Mouse (Mus musculus): ENCODE results near the gene Gm26897. TPM values are rescaled to one million over a fixed set of nuclear protein-coding genes. Genes with fewer than 3 reads are reported as not detected.

Gm26897 gene
- total RNA-seq (2017): not detected in 2 replicates

DNA sequence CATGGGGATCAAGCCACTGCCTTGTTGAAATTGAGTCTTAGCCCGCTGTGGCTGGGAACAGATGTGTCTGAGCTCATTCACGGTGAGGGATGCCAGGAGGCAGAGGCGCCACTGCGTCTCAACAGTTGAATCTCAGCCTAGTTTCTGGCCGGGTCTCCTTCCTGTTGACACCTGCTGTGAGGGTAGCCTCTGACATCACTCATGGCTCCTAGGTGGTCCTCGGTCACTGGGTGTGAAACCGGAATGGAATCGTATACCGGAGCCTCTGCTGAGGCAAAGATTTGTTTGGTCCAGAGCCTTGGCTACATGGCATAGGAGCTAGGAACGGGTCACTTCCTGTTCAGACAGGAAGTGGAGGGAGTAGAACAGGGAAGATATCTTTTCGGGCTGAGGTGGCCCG is at the start of gene Gm26897:
Gm26897 (plus strand) TSS at position 74 of the 400 bp plus-strand sequence.
- ATAC-seq (ENCODE audit: extremely low read depth, insufficient number of reproducible peaks, low FRiP score, poor library complexity, severe bottlenecking): no peak

DNA sequence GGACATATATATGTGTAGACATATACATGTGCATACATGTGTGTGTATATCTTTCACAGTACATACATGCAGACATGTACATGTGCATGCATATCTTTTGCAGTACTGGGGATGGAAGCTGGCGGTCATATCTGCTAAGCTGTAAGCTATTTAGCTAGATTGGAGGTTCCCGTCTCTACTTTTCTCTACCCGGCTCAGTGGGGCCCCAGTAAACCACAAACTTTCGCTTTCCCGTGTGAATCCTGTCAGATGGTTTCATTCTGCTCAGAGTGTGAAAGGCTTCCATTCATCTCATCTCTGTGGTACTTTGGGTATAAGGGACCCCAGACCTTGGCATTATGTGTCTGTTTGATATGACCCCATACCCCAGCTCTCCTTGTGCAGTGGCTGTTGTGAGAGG is 46.4 kb upstream of the Gm26897 start:
- ATAC-seq (ENCODE audit: extremely low read depth, insufficient number of reproducible peaks, low FRiP score, poor library complexity, severe bottlenecking): no peak

DNA sequence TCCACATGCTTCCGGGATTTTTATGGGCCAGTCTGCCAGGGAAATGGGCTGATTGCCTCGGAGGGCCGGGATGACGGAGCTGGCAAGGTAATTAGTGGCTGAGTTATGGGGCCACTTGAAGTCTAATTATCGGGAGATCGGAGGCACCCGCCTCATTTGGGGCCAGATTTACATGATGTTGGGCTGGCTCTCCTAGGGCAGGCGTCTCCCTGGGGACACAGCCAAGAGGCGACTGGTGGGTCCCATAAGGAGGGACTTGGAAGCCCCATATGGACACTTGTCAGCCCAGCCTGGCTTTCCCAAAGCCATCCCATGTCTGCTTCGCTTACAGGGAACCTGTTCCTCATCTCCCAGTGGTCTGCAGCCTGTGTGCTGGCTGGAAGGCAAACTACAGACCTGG is 45.1 kb upstream of the Gm26897 start:
- ATAC-seq (ENCODE audit: extremely low read depth, insufficient number of reproducible peaks, low FRiP score, poor library complexity, severe bottlenecking): no peak

DNA sequence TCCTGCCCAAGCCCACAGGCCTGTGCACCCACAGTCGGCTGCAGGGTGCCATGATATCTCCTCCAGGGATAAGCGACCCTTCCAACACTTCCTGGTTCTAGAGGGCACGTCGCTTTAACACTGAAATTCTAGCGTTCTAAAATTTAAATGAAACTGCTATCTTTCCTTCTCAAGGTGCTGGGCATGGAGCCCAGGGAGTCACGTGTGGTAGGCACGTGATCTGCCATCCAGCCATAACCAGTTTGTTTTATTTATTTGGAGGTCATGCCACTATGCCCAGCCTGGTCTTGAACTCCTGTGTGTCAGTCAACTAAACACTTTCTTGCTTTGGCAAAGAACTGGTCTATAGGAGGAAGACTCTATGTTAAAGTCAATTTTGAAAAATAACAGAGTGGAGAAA is 35.7 kb upstream of the Gm26897 start:
- no peak for ATAC-seq (ENCODE audit: extremely low read depth, insufficient number of reproducible peaks, low FRiP score, poor library complexity, severe bottlenecking)

DNA sequence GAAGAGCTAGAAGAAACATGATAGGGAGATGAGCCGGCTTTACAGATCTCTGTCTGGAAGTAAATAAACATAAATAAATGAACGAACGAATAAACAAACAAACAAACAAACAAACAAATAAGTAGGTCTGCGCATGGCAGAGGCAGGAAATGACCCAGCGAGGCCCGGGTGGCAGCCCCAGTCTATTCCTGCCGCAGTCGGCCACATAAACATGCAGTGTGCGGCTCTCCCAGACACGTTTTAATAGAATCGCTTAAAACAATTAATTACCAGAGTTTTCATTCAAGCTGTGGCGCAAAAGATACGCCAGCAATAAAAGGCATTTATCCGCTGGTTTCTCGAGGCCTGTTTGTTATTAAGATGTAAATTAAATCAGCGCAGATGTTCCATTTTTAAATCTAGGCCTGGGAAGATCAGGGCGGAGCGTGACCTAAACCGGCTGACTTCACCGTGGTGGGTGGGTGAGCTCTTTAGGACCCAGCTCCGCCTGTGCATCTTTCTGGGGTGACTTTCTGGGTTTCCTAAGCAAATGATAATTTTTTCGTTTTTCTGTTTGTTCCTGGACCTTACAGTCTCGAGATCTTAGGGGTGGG is 33.9 kb upstream of the Gm26897 start:
- no peak for ATAC-seq (ENCODE audit: extremely low read depth, insufficient number of reproducible peaks, low FRiP score, poor library complexity, severe bottlenecking)

DNA sequence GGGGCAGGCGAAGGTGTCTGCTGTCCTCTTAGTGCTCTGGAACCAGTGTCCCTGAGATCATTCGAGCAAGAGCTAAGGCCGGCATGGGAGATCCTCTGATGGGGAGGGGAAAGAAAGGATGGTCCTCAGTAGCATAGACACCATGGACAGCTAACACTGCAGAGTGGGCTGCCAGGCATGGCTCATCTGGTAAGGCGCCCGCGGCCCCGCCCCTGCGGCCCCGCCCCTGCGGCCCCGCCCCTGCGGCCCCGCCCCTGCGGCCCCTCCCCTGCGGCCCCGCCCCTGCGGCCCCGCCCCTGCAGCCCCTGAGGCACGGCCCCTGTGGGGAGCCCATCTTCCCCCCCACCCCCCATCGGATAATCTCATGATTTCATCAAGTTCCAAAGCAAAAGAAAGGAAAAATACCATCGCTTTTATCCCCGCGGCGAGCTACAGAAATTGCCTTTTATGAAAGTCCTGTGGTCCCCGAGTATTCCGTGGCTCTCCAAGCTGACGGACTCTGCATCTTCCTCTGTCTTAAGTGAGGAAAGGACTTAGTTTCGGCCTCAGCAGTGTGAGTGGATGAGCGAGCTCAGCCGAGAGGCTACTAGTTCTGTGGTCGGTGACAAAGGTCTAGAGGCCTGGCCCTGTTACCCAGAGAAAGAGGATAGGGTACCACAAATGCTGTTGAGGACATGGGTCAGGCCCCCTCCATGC is 31.9 kb upstream of the Gm26897 start:
- ATAC-seq (ENCODE audit: extremely low read depth, insufficient number of reproducible peaks, low FRiP score, poor library complexity, severe bottlenecking): no peak

DNA sequence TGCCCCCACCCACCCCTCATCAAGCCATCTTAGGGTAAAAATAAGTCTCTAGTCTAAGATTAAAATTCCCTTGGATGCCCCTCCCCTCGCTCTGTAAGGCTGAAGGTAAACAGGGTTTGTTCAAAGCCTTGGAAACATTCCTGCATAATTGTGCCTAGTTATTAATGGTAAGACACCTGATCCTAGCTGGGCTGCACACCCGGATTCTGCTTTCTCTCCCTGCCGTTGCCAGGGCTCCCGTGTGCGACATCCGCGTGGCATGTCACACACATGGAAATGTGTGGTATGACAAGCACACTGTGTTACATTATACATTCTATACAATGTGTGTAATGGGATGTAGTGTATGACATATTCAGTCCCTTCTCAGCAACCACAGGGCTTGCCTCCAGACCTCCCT is 30.1 kb upstream of the Gm26897 start:
- ATAC-seq (ENCODE audit: extremely low read depth, insufficient number of reproducible peaks, low FRiP score, poor library complexity, severe bottlenecking): no peak

DNA sequence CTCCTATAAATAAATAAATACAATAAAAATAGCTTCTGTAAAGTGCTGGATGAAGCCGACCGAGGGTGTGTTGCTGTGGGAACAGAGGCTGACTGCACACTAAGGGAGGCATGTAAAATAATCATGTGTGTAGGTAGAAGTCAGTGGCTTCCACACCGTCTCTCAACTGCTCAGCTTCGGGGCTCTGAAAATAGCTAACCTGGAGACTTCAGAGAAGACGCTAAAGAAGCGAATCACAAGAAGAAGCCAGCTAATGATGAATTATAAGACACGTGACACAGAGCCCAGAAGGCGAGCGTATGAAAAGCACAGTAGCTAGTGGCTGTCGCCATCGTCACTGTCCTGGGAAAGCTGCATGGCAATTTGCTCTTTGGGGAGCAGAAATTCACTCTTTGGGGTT is 29.4 kb upstream of the Gm26897 start:
- ATAC-seq (ENCODE audit: extremely low read depth, insufficient number of reproducible peaks, low FRiP score, poor library complexity, severe bottlenecking): no peak

DNA sequence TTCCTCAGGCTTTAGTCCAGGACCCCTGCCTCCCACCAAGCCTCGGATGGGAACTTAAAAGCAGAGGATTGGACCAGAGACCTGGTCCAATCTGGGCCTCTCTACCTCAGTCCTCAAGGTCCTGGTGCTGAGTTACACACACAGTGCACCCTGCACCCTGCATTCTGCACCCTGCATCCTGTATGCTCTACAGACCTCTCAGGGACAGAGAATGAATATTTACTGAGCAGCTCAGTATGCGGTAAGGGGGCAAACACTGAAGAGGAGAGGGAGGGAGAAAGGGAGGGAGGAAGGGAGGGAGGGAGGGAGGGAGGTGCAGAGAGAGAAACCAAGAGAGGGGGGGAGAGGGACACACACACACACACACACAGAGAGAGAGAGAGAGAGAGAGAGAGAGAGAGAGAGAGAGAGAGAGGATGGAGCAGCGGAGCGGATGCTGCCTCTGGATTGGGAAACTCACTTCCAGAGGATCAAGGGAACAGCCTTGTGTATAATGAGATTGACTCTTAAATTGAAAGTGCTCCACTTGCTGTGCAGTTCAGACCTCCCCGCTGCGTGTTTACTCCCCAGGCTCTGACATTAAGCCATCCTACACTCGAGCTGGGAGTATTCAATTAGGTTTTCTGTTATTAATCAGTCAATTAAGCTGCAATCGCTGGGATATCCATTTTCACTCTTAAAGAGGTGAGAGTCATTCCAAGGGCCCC is 24.4 kb upstream of the Gm26897 start:
- no peak for ATAC-seq (ENCODE audit: extremely low read depth, insufficient number of reproducible peaks, low FRiP score, poor library complexity, severe bottlenecking)

DNA sequence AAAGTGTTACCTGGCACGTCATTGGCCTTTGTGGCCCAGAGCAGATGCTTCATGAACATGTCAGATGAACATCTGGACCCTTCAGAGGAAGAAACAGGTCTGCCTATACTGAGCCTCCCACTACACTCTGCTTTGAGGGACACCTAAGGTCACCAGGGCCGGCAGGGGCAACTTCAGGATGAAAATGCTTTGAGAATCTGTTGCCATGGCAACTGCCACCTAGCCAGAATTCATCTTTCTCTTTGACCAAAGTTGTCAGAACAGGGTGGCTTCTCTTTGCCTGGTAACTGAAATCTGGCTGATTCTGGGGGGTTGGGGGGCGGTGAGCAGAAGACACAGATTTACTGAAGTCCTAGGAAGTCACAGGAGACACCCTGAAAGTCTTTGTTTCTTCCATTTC is 14.7 kb upstream of the Gm26897 start:
- ATAC-seq (ENCODE audit: extremely low read depth, insufficient number of reproducible peaks, low FRiP score, poor library complexity, severe bottlenecking): no peak

DNA sequence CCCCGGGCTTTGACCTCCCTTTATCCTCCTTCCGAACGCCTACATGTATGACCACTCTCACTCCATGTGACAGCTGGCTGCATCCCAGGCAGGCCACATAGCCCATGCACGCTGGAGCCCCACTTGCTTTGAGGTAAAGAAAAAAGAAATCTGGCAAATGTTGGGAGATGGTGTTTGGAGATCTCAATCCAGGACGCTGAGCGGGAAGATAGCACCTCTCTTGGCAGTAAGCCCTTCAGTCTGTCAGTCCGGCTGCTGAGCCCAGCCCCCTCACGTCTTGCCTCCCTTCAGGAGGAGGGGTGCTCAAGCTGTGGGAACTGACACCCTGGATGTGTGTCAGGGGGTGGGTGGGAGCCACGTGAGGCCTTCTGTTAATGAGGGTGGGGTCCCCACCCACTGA is 13.0 kb upstream of the Gm26897 start:
- ATAC-seq (ENCODE audit: extremely low read depth, insufficient number of reproducible peaks, low FRiP score, poor library complexity, severe bottlenecking): no peak

DNA sequence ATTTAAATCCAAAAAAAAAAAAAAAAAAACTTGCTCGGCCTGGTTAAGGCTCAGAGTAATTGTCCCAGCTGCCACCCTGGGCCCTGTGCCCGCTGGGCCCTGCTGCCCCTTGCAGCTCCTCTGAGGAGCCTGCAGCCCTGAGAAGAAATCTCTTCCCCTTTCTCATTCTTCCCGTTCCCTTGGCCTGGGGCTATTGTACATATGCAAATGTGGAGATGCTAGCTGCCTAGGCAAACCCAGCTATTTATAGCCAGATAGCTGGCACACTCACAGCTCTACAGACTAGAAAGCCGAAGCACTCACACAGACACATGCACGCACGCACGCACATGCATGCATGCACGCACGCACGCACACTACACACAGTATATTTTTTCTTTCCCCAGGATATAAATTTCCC is 9.0 kb upstream of the Gm26897 start:
- ATAC-seq (ENCODE audit: extremely low read depth, insufficient number of reproducible peaks, low FRiP score, poor library complexity, severe bottlenecking): no peak

DNA sequence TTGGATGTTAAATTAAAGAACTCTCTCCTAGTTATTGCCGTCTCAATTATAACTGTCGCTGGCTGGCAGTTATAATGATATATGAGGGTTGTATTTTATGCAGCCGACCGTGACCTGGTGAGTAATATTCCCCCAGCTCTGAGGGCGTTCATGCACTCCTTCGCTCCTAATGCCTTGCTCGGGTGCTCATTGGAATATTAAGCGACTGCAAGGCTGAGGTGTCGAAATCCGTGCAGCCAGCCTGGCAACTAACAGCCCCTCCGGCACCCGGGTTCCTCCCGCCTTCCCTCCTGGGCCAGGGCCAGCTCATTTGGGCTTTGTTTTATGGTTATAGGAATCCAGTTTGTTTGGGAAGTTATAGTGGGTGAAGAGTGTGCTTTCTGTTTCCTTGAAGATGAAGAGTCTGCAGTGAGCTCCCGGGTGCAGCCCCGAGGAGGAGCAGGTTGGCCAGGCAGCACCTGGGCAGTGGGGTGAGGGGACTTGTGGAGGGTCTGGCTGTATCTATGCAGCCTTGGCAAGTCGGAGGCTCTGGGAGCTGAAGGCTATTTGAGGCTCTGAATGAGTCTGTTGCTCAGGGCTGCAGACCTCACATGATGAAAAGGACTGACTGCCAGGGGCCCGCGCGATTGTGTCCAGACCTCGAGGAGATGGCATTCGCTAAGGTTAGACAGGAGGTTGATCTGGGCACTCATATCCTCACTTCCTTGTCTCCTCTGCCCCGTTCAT is 8.4 kb upstream of the Gm26897 start:
- no peak for ATAC-seq (ENCODE audit: extremely low read depth, insufficient number of reproducible peaks, low FRiP score, poor library complexity, severe bottlenecking)

DNA sequence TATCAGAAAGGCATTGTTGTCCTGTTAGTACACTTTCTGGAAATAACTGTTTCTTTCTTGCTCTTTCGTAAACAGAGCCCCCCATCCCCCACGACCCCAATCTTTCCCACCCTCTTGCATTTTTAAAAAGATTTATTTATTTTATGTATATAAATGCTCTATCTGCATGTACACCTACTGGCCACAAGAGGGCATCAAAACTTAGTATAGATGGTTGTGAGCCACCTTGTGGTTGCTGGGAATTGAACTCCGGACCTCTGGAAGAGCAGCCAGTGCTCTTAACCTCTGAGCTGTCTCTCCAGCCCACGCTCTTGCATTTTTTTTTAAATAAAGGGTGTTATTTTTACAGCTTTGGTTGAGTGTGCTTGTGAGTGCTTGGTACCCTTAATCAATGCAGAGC is 5.3 kb upstream of the Gm26897 start:
- no peak for ATAC-seq (ENCODE audit: extremely low read depth, insufficient number of reproducible peaks, low FRiP score, poor library complexity, severe bottlenecking)

DNA sequence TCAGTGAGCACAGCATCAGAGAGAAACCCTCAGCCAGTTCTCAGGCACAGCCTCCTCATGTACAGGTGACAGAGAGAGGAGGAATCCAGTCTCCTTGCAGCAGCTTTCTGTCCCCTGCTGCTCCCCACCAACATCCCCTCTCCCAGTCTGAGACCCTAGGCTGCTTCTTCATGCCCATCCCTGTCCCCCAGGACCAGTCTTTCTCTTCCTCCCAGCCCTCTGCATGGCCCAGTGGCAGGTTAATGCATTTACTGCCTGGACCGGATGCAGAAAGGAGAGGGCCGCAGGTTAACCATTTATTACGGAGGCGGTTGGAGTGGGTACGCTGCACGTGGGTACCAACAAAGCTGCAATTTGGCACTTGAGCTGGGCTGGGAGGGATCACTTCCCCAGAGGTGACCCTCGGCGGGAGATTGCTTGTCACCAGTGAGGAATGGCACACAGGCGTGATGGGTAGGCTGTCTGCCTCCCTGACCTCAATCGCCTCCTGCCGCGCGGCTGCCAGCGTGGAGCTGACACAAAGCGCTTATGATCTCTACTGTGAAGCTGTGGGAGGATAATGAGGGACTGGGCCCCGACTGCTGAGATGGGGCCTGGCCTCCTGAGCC is 3.1 kb upstream of the Gm26897 start:
- ATAC-seq (ENCODE audit: extremely low read depth, insufficient number of reproducible peaks, low FRiP score, poor library complexity, severe bottlenecking): no peak

DNA sequence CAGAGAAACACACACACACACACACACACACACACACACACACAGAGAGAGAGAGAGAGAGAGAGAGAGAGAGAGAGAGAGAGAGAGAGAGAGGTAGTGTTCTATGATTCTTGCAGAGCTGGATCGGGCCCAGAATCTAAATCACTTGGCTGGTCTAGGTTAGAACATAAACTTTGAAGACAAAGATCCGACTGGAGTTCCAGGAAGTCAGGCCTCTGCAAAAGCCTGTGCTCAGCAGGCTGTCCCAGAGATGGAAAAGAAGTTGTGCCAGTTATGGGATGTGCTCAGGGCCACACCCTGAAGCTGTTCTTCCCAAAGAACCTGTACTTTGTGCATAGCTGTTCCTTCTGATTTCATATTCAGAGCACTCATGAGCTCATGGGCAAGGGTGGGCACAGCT is 1.5 kb upstream of the Gm26897 start:
- no peak for ATAC-seq (ENCODE audit: extremely low read depth, insufficient number of reproducible peaks, low FRiP score, poor library complexity, severe bottlenecking)

DNA sequence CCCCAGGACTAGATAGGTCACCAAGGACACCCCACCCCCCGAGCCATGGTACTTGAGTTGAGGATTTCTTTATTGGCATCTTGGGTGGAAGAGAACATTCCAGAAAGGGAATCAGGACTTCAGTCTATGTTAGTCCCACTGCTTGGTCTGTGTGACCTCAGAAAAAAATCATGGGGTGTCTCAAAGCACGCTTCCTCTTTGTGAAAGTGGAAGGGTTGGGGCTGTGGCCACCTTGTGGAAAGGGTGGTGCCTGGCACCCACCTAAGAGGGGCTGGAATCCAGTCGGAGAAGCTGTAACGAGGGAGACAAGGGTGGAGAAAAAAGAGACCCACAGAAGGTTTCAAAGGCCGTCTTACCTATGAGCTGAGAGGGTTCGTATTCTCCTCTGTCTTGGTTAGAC is 5.8 kb downstream of the Gm26897 start:
- ATAC-seq (ENCODE audit: extremely low read depth, insufficient number of reproducible peaks, low FRiP score, poor library complexity, severe bottlenecking): no peak

DNA sequence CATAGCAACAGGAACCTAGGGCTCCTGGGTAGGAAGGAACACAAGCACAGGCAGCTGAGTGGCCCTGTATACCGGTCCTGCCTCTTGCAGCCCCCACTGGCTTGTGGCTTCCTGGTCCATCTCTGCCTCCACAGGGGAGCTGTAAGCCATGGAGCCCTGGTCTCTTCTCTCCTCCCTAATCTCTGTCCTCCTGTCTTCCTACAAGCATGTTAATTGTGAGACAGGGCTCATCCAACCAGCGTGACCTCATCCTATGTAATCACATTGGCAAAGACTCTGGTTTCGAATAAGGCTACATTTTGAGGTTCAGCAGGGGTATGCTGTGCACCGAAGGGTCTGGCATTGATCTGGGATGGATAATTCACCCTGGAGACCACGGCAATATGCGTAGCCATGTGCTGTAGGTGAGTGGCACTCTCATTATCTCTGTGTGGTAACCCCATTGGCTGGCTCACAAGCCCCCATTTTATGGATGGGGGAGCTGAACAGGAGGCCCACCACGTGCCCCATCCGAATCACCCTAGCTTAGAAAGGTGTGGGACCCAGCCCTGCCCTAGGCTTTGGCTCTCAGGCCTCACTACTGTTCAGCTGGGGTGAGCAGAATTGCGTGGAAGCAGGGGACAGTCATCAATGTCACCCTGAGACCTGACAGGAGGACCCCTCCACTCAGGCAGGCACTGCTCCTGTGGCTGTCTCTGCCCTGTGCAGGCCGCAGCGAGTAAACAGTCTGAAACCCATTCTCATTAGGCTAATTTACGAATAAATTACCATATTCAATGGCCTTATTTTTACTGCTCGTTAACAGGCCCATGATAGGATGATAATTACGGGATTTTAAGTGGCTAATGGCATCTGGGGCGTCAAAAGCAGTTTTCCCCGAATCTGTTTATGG is 6.9 kb downstream of the Gm26897 start:
- ATAC-seq (ENCODE audit: extremely low read depth, insufficient number of reproducible peaks, low FRiP score, poor library complexity, severe bottlenecking): no peak

DNA sequence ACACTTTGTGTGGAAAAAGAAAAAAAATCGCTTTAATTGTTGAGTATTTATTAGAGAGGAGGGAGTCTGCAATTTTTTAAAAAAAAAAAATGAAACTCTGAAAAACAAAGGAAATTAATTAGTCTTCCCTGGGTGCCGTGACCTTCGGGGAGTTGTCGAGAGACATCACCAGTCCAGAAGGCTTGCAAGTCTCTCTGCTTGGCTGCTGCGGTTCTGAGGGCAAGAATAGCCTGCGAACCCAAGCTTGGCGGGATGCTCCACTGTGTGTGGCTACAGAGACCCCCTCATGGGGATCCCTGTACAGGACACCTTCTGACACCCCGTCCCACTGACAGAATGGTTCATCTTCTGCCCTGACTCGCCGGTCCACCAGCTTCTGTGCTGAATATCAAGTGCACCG is 7.6 kb downstream of the Gm26897 start:
- no peak for ATAC-seq (ENCODE audit: extremely low read depth, insufficient number of reproducible peaks, low FRiP score, poor library complexity, severe bottlenecking)
